Mouse (Mus musculus) right cerebral cortex, postnatal 36 days (tissue): Measurements from ENCODE around the gene Acvr1b.

ENCODE experiments used
- DNase-seq, 2 experiments: peaks; one replicate each; pipeline ENCODE4 v3.0.0; 2022; ENCODE audit warnings: low spot score in 2 of 2, mixed read lengths in 1 of 2

Acvr1b gene

DNA sequence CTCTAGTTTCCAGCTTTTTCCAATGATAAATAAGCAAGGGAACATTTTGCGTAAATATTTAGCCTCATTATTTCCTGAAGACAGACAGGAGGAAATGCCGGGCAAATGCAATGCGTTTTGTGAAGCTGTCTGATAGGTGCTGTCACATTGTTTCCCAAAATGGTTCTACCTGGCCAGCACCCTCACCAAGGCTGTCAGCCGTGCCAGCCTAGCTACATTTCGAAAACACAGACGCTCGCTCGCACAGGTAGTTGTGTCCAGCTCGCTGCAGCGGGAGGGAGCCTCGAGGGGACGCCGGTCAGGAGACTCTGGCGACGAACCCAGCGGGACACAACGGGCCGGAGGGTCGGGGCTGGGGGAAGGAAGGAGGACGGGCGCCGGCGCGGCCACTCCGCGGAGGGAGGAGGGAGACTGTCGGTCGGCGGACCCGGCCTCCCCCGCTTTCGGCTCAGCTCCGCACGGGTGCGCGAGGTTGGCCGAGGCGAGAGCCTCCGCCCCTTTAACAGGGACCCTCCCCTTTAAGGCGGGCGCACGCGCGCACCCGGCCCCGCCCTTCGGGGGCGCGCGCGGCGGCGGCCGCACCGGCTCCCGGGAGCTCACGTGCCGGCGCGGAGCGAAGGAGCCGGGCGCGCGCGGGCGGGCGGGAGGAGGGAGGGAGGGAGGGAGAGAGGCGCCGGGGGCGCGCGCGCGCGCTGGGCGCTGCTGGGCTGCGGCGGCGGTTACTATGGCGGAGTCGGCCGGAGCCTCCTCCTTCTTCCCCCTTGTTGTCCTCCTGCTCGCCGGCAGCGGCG lies at the start of gene Acvr1b:
Gene Acvr1b (plus strand): TSS at position 647 of the 791 bp plus-strand sequence.
- DNase-seq: peak; percentile 81 to 84

DNA sequence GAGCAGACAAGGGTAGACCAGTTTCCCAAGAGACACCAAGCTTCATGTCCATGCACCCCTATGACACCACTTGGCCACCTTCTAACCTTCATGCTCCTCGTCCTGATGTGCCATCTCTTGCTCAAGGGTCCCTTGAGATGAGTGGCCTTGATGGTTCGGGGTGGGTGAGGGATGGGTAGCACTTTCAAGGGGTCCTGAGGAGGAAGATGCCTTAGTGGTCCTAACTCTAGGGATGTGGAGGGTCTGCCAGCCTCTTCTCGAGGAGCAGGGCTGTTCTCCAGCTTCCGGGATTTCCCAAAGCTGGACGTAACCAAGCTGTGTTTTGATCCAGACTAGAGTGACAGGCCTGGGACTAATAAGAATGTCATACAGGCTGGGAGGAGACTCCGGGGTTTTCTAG lies 48.3 kb upstream of the Acvr1b start:
- DNase-seq: no peak

DNA sequence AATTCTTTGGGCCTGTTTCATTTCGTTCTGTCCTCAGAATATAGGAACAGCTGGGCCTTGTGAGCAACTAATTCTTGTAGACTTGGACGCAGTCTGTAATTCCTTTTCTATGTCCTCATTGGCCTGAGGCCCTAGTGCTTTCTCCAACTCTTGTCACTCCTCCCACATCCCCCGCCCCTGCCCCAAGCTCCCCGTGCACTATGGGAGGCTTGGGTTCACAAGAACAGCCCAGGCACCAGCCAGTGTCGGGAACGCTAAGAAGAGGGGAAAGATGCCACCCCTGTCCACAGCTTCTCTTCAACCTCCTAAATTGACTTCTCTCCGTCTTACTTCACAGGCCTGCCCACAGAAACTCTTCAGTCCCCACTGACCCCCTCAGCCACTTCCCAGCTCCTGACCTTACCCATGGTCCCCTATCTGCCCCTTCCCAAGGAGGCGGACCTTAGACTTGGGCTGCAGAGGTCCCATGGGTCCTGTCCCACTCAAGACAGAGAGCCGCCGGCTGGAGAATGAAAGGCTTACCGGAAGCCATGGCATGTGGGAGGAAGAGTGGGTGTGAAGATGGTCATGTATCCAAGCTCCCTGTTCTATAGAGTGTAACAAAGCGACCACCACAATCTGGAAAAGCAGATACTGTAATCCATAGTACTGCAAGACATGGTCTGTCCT lies 46.9 kb upstream of the Acvr1b start:
- no peak for DNase-seq

DNA sequence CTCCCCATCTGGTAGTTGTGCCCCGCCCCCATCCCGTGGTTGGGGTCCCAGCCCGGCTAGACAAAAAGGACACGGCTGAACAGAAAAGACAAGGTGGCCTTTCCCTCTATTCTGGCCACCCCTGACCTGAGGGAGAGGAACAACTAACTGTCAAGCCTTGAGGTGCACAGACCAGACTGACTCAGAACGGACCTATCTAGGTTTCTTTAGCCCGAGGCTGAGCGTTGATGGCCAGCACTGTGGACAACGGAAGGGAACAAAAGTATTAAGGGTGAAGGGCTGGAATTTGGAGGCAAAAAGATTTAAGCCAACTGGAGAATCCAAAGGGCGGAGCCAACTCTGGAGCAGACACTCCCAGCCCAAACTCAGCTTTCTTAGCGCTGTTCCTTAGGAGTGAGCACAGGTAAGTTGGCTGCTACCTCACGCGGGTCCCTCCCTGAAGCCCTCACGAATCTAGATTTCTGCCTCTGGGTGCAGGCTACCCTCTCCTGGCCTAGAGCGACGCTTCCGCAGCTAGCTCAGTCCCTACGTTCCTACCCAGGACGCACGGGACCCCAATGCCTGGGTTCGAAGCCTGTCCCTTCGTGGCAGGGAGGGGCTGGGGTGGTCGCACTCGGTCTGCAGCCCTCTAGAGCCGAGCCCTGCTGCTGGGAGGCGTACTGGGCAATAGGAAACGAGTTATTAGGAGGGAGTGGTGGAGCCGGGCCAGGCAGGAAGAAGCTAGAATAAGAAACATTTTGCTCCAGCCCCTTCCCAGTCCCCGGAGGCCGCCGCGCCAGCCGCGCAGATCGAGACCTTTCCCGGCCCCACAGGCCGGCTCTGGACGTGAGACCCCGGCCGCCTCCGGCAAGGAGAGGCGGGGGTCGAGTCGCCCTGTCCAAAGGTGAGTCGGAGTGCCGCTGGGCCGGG lies 45.4 kb upstream of the Acvr1b start, which contains the start of gene Acvrl1:
Gene Acvrl1 (plus strand): TSS at position 342 of the 909 bp plus-strand sequence.
- no peak for DNase-seq

DNA sequence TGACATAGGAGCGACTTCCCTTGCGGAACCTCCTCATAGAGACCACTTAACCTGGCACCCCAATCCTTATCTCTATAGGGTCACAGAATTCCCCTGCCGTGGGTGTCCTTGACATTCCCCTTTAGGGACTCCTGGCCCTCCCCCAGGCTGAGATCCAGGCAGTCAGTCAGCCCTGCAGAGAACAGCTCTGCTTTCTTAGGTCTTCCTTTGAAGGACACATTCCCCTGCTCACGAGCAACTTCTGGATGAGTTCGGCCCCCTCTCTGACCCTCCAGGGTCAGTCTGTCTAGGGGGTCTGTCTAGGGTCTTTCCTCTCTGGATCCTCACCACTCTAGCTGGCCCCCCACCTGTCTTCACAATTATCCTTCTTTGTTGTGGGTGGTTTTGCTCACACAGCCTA lies 44.5 kb upstream of the Acvr1b start:
- no peak for DNase-seq

DNA sequence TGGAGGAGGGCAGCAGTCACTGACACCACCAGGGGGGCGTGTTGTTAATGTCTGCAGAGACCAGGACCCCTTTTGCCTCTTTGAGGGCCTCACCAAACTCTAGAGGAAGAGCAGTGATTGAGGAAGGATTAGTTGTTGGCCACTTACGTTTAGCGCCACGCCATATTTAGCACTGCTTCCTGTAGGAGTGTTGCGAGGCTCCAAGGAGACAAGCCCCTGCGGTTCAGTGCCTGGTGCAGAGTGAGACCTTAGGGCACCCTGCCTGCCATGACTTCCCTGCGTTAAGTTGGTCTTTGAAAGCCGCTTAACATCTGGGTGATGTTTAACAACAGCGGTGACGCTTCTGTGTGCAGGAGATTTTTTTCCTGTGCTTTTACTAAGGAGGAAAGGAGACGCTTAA lies 42.4 kb upstream of the Acvr1b start:
- DNase-seq: no peak

DNA sequence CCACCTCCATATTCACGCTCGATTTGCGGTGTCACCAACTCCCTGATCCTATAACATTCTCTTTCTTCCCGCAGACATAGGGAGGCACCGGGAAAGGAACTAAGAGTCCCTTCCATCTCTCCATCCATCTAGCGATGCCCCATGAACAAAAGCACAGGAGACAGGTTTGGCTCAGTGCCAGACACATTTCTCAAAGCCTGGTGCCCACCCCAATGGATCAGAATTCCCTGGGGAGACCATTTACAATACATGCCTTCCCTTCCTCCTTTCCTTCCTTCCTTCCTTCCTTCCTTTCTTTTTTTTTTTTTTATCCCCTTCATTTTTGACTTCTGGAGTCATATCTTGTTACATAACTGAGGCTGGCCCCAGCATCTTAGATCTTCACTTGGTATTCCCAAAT lies 41.8 kb upstream of the Acvr1b start:
- no peak for DNase-seq

DNA sequence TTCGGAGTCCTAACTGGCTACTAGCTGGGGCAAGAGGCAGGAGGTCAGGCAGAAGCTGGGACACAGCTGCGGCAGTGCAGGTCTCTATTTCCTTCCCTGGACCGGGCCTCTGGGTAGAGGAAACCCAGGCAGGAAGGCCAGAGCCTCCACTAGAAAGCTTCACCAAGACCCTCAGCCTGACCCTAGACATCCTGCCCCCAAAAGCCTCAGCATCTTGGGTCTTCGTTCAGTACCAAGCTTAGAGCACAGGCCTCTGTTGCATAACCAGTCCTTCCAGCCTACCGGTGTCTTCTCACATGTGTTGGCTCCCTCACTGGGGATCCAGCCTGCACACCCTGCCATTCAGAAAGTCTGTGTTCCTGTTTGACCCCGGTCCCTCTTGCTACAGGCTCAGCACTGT lies 41.1 kb upstream of the Acvr1b start:
- no peak for DNase-seq

DNA sequence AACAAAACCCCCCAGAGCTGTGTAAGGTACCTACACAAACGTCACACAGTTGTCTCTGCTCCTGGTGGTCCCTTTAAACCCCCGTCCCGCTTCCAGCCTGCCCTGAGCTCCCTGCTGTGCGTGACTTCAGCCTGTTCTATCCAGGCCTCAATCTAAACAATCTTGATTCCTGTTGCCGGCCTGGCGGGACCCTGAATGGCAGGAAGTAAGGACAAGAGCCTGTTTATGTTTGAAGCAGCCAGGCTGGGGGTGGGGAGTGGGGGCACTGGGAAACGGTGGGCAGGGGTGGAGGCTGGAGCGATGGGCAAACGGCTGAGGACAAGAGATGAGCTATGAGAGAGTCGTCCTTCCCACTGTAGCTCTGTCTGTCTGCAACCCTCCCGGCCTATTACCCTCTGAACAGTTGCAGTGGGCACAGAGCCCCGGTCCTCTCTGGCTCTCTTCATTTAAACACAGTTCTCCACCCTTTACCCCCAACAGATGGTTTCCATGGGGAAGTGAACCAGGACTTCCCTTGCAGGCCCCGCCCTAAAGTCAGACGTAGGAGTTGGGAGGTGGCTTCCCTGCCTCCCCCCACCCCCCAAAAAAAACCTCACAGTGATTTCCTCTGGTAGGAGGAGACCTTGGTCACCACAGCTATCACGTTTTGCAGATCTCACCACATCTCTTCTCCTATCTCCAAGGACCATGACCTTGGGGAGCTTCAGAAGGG lies 39.7 kb upstream of the Acvr1b start:
- DNase-seq: no peak

DNA sequence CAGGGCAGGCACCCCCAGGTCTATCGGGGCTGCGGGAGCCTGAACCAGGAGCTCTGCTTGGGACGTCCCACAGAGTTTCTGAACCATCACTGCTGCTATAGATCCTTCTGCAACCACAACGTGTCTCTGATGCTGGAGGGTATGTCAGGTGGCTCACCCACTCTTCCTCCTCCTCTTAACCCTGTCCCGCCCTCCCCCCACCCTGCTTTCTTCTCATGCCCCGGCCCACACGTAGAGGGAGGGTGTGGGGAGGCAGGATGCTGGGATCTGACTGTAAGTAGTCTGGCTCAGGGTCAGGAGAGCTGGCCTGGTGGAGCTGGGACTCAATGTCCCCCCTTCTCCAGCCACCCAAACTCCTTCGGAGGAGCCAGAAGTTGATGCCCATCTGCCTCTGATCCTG lies 38.5 kb upstream of the Acvr1b start:
- DNase-seq: no peak

DNA sequence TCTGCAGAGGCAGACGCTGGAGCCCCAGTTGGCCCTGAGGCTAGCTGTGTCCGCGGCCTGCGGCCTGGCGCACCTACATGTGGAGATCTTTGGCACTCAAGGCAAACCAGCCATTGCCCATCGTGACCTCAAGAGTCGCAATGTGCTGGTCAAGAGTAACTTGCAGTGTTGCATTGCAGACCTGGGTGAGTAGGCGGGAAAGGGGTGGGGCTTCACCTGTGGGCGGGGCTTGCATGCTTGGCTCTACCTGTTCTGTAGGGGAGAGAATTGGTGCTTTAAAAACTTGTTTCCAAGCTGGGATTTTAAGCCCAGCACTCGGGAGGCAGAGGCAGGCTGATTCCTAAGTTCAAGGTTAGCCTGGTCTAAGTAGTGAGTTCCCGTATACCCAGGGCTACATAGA lies 36.4 kb upstream of the Acvr1b start:
- no peak for DNase-seq

DNA sequence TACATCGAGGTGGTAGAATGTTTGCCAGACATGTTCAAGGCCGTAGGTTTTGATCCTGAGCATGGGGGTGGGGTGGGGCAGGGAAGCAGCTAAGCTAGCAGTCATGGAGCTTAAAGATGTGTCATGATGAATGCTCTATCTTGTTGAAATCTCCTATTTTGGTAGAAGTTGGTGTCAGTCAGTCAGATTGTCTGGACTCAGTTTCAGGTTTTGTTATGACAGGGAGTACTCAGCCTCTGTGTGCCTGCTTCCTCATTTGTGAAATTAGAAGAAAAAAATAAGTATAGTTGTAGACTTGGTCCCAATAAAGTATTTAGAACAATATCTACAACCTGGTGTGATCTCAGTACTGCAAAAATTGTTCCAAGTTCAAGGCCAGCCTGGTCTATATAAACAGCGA lies 35.2 kb upstream of the Acvr1b start:
- DNase-seq: no peak

DNA sequence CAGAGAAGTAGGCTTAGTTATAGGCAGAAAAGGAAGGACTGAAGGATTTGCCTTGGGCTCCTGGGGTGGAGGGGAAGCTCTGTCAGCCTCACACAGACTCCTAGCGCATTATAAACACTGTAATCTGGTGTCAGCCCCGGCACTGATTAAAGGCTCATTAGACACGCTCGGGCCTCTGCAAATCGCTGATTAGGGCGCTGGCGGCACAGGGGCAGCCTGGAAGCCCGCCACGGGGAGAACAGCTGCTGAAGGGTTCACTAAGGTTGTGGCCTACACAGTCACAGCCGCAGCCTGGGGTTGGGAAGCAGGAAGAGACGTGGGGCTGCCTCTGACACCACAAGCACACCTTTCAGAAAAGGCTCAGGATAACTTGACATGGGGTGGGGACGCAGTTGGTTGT lies 34.0 kb upstream of the Acvr1b start:
- no peak for DNase-seq

DNA sequence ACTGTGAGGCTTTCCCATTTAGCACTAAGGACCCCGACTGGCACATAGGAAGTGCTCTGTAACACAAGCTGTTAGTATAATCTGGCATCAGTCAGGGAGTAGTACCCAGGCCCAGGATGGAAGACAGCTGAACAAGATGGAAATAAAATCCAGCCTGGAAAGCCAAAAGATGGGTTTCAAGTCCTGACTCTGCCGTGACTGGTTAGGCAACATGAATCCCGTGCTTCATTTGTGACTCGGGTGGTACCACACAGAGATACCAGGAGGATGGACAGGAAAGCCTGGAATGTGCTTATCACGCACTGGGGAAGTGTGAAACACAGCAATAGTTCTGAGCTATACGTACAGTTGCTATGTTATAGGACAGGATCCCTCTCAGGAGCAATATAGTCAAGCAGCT lies 33.3 kb upstream of the Acvr1b start:
- DNase-seq: no peak

DNA sequence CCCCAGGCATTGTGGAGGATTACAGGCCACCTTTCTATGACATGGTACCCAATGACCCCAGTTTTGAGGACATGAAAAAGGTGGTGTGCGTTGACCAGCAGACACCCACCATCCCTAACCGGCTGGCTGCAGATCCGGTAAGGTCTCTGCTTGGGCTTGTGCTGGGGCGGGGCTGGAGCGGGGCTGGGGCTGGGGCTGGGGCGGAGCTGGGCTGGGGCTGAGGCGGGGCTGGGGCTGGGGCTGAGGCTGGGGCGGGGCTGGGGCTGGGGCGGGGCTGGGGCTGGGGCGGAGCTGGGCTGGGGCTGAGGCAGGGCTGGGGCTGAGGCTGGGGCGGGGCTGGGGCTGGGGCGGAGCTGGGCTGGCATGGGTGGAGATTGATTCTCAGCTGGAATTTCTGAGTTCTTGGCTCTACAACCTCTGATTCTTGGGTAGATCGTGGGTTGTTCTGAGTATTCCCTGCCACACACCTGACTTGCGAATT lies 32.8 kb upstream of the Acvr1b start:
- no peak for DNase-seq

DNA sequence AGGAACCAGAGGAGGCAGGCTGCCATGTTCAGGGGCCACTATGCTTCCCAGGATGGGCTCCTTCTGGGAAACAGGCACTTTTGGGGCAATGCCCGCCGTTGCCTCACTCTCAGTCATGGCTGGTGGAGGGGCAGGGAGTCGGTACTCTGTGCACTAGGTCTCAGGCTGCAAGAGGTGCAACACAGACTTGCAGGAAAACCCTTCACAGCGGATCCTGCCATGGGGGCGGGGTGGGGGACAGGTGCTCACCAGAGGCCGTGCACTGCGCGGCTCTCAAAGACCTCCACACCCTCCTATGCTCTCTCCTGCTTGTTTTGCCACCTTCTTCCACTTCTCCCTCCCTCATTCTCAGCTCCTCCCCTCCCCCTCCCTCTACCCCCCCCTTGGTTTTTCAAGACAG lies 31.2 kb upstream of the Acvr1b start:
- DNase-seq: no peak

DNA sequence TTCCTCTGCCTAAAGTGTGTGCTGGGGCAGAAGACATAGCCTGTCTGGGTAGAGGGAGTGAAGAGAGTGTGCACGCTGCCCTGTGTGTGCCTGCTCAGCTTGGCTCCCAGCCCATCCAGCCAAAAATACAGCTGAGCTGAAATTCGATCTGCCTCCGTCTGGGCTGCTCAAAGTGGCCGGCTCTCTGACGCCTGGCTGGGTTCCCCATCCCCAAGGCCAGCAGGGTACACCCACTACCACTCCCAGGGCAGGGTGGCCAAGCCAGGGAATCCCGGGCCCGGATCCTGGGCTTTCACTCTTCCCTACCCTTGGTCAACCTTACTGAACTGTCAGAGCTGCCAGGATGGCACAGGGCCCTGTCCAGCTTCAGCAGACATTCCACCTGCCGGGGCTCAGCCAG lies 30.4 kb upstream of the Acvr1b start:
- DNase-seq: no peak

DNA sequence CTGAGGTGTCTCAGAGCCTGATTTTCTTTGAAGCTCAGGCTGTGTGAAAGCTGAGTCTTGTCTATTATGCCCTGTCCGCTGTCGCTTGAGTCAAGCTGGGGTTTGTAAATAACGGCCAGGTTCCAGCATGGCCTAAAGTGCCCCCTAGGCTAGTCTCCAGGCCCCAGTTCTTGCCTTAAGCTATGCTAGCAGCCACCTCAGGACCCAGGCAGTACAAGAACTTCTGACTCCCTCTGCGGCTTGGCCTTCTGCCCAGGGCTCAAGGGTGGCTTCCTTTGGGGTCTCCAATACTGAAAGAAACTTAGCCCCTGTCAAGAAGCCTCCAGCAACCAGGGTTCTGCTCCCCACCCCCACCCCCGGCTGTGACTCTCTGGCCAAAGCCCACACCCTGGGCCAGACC lies 29.7 kb upstream of the Acvr1b start:
- DNase-seq: no peak

DNA sequence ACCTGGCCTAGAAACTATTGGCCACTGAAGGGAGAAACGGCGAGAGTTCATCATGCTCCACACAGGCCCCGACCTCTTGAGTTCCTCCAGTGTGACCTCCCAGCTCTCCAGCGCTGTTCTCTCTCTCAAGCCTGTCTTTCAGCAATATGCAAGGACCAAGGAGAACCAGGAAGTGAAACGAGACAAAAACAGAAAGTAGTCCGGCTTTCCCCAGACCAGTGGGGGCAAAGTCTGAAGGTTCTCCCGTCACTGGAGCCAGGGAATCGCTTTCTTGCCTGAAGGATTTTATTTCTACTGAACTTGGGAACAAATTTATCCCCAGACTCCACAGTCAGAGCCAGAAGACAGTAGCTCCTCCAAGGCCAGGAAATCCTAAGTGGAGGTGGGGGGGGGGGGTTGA lies 29.1 kb upstream of the Acvr1b start:
- no peak for DNase-seq

DNA sequence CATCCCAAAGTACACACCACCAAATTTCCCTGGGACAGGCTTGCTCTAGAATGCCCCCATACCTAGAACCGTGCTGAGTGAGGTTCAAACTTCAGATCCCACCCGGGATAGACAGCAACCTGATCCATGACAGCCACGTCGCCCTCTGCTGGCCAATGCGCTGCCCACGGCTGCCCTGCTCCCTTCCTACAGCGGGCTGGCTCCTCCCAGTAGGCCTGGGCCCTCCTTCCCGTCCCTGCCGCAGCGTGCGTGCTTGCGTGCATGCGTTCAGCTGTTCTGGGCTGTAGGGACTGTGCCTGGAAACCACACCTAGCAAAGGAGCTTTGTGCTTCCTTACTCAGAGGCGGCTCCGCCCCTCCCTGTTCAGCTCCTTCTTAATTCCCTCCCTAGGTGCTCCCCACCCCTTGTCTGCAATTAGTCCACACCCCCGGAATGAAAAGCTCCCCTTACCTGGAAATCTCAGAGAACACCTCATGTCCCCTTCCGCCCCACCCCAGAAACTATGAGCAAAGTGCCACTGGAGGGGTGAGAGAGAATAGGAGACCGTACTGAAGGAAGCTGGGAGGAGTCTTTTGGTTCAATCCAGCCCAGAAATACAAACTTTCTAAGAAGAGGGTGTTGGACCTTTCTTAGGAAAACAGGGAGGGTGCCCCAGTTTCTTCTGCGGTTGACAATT lies 28.3 kb upstream of the Acvr1b start:
- peak; percentile 92 to 93 for DNase-seq
